Mouse (Mus musculus) megakaryocyte, embryonic 14.5 days (primary cell): ENCODE measurements around the gene Tmcc3. TPM values are rescaled to one million over a fixed set of nuclear protein-coding genes. Genes with fewer than 3 reads are reported as not detected.

Experiments used
- H3K27me3 ChIP-seq: replicated peaks from 2 replicates; pipeline ENCODE3; 2012; ENCODE audit warnings: inconsistent platforms
- H3K36me3 ChIP-seq: replicated peaks from 2 replicates; pipeline ENCODE3; 2012; ENCODE audit warnings: low read length, inconsistent platforms, mixed read lengths
- H3K4me1 ChIP-seq: 2 replicates; pipeline ENCODE4 v1.6.1; 2012; ENCODE audit warnings: inconsistent platforms
- H3K4me3 ChIP-seq: replicated peaks from 2 replicates; pipeline ENCODE3; 2012; ENCODE audit warnings: moderate library complexity, mild to moderate bottlenecking, inconsistent platforms
- H3K9me3 ChIP-seq: 2 replicates; pipeline ENCODE4 v1.6.1; 2012; ENCODE audit warnings: inconsistent platforms
- FLI1 ChIP-seq: IDR thresholded peaks from 2 replicates; pipeline ENCODE4 v1.6.1; 2012; ENCODE audit warnings: low read length, inconsistent platforms, mixed read lengths
- GATA1 ChIP-seq: IDR thresholded peaks from 3 replicates; pipeline ENCODE4 v1.6.1; 2012; ENCODE audit warnings: mixed read lengths, low read length, inconsistent platforms, borderline replicate concordance
- polyA plus RNA-seq: library from polyadenylated mRNA; stranded (reverse); fragments of >175 nt; gene quantifications from 2 replicates; pipeline ENCODE4 v1.2.3, GENCODE M21; 2012; ENCODE audit warnings: low replicate concordance; ENCODE audit not compliant: insufficient read depth

The Tmcc3 gene
- polyA plus RNA-seq, 1 experiment, result 0.84 TPM

DNA sequence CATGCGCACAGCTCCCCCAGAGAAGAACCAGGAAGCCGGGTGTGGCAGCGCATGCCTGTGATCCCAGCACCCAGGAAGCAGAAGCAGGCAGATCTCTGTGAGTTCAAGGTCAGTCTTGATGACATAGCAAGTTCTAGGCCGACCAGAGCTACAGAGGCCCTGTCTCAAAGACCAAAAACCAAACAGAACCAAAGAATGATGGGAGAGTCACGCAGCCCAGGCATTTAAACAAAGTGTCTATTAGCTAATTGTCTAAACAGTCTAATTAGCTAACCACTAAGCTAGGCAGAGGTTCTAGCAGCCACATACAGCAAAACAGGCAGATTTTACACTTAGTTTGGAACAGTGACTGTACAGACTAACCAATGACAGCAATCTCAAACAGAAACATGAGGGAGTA lies 320.5 kb downstream of the Tmcc3 start:
- H3K9me3 ChIP-seq, result no peaks in the 10 kb centered on the region
- peaks cover under 1% of the 10 kb centered on the region for H3K27me3 ChIP-seq
- no peak overlapping the region for H3K4me3 ChIP-seq
- peaks cover 9% of the 10 kb centered on the region for H3K4me1 ChIP-seq
- H3K36me3 ChIP-seq, result no peaks in the 10 kb centered on the region
- TF ChIP-seq GATA1, result no peak

DNA sequence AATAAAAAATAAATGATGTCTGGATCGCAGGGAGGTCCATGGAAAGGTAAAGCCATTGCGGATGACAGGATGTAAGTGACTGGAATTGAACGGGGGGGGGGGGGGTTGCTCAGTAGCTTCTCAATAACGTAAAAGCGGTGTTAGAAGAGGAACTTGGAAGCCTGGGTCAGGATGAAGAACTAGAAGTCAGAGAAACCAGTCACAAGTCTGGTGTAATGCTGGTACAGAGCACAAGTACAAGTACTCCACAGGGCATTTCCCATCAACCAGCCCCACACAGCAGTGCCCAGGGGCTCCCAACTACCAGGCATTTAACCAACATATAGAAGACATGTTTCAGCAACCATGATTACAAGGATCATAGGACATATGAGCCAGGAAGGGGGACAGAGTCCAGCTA lies 326.9 kb downstream of the Tmcc3 start:
- Histone ChIP-seq H3K4me1 (peaks cover 28% of the 10 kb centered on the region), H3K4me3 (no peak overlapping the region), H3K9me3 (no peaks in the 10 kb centered on the region), H3K27me3 (peaks cover 4% of the 10 kb centered on the region), H3K36me3 (no peaks in the 10 kb centered on the region)
- no peak for TF ChIP-seq FLI1
- TF ChIP-seq GATA1, result no peak

DNA sequence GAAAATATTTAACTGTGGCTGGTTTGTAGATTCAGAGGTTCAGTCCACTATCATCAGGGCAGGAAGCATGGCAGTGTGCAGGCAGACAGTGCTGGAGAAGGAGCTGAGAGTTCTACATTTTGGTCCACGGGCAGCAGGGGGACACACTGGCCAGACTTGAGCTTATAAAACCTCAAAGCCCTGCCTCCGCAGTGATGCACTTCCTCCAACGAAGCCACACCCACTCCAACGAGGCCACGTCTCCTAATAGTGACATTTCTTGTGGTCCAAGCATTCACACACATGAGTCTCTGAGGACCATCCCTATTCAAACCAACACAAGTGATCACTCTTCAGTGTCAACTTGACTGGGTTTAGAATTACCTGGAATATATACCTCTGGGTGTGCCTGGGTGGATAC lies 327.5 kb downstream of the Tmcc3 start:
- Histone ChIP-seq H3K27me3 (peaks cover 4% of the 10 kb centered on the region), H3K4me3 (peak overlapping the region; percentile 65), H3K36me3 (no peaks in the 10 kb centered on the region), H3K9me3 (no peaks in the 10 kb centered on the region), H3K4me1 (peaks cover 28% of the 10 kb centered on the region)
- no peak for TF ChIP-seq FLI1
- TF ChIP-seq GATA1, result no peak

DNA sequence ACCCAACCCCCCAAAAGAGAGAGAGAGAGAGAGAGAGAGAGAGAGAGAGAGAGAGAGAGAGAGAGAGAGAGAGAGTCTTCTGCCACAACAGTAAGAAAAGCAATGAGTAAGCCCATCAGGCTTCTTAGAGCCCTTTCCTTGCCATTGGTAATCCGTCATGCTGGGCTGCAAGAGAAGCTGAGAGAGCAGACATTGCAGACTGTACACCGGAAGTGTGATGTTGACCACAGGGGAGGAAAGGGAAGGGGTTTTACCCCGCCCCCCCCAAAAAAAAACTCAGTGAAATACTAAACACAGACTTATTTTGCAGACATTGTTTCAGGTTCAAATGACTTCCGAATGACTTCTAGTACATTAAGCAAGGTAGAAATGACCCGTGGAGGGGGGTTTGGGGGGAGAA lies 328.3 kb downstream of the Tmcc3 start:
- Histone ChIP-seq H3K4me1 (peaks cover 28% of the 10 kb centered on the region), H3K36me3 (no peaks in the 10 kb centered on the region), H3K9me3 (no peaks in the 10 kb centered on the region), H3K27me3 (peaks cover 4% of the 10 kb centered on the region), H3K4me3 (peak overlapping the region; percentile 46)
- TF ChIP-seq GATA1 (no peak), FLI1 (no peak)

Other genes starting within 250 kb of the Tmcc3 start
- gene Nr2c1, start 163.9 kb upstream of the Tmcc3 start, polyA plus RNA-seq, result 0.67 TPM in 1 of 2 replicates, not detected in the other
- gene Ndufa12, start 113.2 kb upstream of the Tmcc3 start, polyA plus RNA-seq, result 46.6 and 578 TPM in 2 replicates
- not detected in 2 replicates for gene Gm4792, start 13.2 kb upstream of the Tmcc3 start, polyA plus RNA-seq